In the genomic region with DNA sequence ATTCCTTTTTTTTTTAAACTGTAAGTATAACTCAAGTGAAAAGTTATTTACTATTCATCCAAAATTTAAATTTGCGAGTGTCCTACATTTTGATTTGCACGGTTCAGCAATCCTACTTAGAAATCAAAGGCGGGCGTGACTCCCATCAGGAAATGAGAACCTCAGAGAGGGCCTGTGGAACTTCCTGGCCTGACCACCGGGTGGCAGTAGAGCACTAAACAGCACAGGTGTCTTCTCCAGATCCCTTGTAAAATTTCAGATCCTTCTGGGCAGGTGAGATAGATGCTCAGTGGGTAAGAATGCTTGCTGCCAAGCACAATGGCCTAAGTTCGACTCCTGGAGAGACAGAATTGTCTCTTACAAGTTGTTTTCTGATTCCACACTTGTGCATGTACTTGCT, we compare ENCODE assay signal across 9 mouse cellular contexts. TPM values are rescaled to one million over a fixed set of nuclear protein-coding genes. Genes with fewer than 3 reads are reported as not detected.
DNase-seq lines count a peak whose midpoint lies in the region; ATAC-seq lines count a peak whose summit lies in the region.
"Had no signal": no experiment of that assay in that cellular context is flagged by ENCODE, and none has a peak within 500 bp of the region (broad histone marks: within the 10 kb centered on the region; RNA-seq: fewer than 3 reads in every experiment).

No protein-coding gene starts in this region.

- H3K27me3 ChIP-seq in forebrain, embryonic 13.5 days = 0 out of 2 replicates have a peak, but pooled peaks cover 4% of the 10 kb centered on the region

- no peak overlapping the region for H3K4me2 ChIP-seq in forebrain, embryonic 13.5 days

- no peaks in the 10 kb centered on the region for H3K9me3 ChIP-seq in forebrain, embryonic 13.5 days (replicated peaks)

- peaks cover 4% of the 10 kb centered on the region; the same call in 1 of the 2 replicates for H3K4me1 ChIP-seq in forebrain, embryonic 13.5 days

- no peak overlapping the region for H3K4me3 ChIP-seq in forebrain, embryonic 13.5 days

- peak; percentile 65; the same call in 1 of the 2 replicates for ATAC-seq in forebrain, embryonic 13.5 days
- peak; percentile 54 to 63; a peak in 2 of 4 replicates for ATAC-seq in hematopoietic stem cell, adult 5-6 weeks (replicated peaks in 1 of 2; ENCODE audit: insufficient read depth in 1 of 2, low FRiP score in 2 of 2, low TSS enrichment in 1 of 2, low read depth in 1 of 2, poor library complexity in 2 of 2, severe bottlenecking in 2 of 2)

- no peaks in the 10 kb centered on the region for H3K36me3 ChIP-seq in forebrain, embryonic 13.5 days (ENCODE audit: poor library complexity, severe bottlenecking)

- peak; percentile 92 for DNase-seq in NIH3T3 (ENCODE audit: low read depth)
- DNase-seq in c-Kit-positive CD71-positive TER-119-positive erythroid progenitor cells, embryonic 14.5 days (ENCODE audit: low spot score) = peak; percentile 64
- DNase-seq in layer of hippocampus, adult 9-11 months = peak; percentile 70
- peak; percentile 94 for DNase-seq in lung, postnatal 36 days
- DNase-seq in right cerebral cortex, postnatal 14 days = peak; percentile 85
- DNase-seq in urinary bladder, postnatal 25 days (ENCODE audit: low spot score) = peak; percentile 91

- WGBS in forebrain, embryonic 13.5 days = 13% methylated on average over 6 of the region's 6 CpGs

- H3K27ac ChIP-seq in forebrain, embryonic 13.5 days = no peak overlapping the region

- no peak overlapping the region for H3K9ac ChIP-seq in forebrain, embryonic 13.5 days

RNA-seq across cellular contexts. Expression of gene Spty2d1, which starts 15.3 kb away (rescaled TPM):
- polyA plus RNA-seq in forebrain, embryonic 13.5 days (2015; fragmentation: Nextera tagmentation; extraction: Ambion mirVana) = 12.0 and 12.4 TPM in 2 replicates
- total RNA-seq in hematopoietic stem cell, adult 5-6 weeks (2017) = 42.0 and 43.9 TPM in 2 replicates

RNA-seq across cellular contexts. Expression of gene Tmem86a, which starts 26.9 kb away (rescaled TPM):
- polyA plus RNA-seq in forebrain, embryonic 13.5 days (2015; fragmentation: Nextera tagmentation; extraction: Ambion mirVana) = 19.0 and 20.0 TPM in 2 replicates
- 1.5 and 2.3 TPM in 2 replicates for total RNA-seq in hematopoietic stem cell, adult 5-6 weeks (2017)

RNA-seq across cellular contexts. Expression of gene Gm9999, which starts 40.1 kb away (rescaled TPM):
- not detected in 2 replicates for polyA plus RNA-seq in forebrain, embryonic 13.5 days (2015; fragmentation: Nextera tagmentation; extraction: Ambion mirVana)
- not detected in 2 replicates for total RNA-seq in hematopoietic stem cell, adult 5-6 weeks (2017)
- polyA plus RNA-seq: macrophage had no signal
